Mouse (Mus musculus) olfactory bulb, adult 2 months (tissue): ENCODE measurements around the gene Pi4ka. TPM values are rescaled to one million over a fixed set of nuclear protein-coding genes. Genes with fewer than 3 reads are reported as not detected.

Experiments
- H3K27ac ChIP-seq: fragments of 200-500 bp; 2 replicates; pipeline ENCODE4 v1.5.1; 2012; ENCODE audit warnings: low read depth, low read length; ENCODE audit not compliant: insufficient read depth
- H3K4me1 ChIP-seq: fragments of 200-500 bp; 2 replicates; pipeline ENCODE4 v1.6.1; 2012; ENCODE audit warnings: low read length; ENCODE audit not compliant: control insufficient read depth, insufficient read depth
- H3K4me3 ChIP-seq: fragments of 200-500 bp; 2 replicates; pipeline ENCODE4 v1.5.1; 2012; ENCODE audit warnings: mild to moderate bottlenecking, low read depth, low read length, moderate library complexity; ENCODE audit not compliant: insufficient read depth
- CTCF ChIP-seq: fragments of 200-500 bp; IDR thresholded peaks from 2 replicates; pipeline ENCODE4 v1.5.1; 2012; ENCODE audit warnings: low read depth, mild to moderate bottlenecking, low read length, moderate library complexity; ENCODE audit not compliant: insufficient read depth
- POLR2A ChIP-seq: fragments of 200-500 bp; IDR thresholded peaks from 2 replicates; pipeline ENCODE4 v1.6.1; 2012; ENCODE audit warnings: mild to moderate bottlenecking, low read depth, low read length, moderate library complexity; ENCODE audit not compliant: insufficient read depth
- WGBS: fragments of 180-500 bp; shearing (Covaris S2); methylation state at CpG from one replicate; pipeline ENCODE4 v1.1.7; 2018; 5-methylcytosine and 5-hydroxymethylcytosine counted together
- polyA plus RNA-seq: library from polyadenylated mRNA; stranded (reverse); fragments of >200 nt; gene quantifications from 2 replicates; pipeline ENCODE4 v1.2.4, GENCODE M21; 2012; ENCODE audit warnings: low replicate concordance; ENCODE audit not compliant: missing spikeins, insufficient read depth, insufficient read length

Gene Pi4ka
- 511 TPM in 1 of 2 replicates, not detected in the other for polyA plus RNA-seq

DNA sequence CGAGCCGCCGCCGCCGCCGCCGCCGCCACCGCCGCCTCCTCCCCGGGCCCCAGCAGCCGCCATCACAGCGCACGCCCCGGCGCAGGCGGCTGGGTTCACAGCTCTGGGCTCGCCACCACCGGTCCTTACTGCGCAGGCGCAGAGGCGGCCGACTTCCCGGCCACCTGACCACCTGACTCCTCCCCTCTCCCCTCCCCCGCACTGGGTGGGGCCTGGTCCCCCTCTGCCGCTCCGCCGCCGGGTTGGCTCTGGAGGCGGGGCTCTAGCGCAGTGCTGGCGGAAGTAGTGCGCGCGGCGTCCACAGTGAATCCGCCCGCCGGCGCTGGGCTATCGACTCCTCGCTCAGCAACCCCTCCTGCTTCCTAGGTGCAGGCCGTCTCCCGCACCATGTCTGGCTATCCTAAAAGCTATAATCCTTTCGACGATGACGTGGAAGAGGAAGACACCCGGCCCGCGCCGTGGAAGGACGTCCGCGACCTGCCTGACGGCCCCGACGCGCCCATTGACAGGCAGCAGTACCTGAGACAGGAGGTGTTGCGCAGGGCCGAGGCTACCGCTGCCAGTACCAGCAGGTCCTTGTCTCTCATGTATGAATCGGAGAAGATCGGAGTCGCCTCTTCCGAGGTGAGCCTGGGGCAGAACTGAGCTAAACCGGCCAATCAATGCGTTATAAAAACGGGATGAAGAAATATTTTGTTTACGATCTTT, at the start of gene Pi4ka, which contains the start of gene Snap29:
Gene Pi4ka (minus strand): TSS at position 579 of the 708 bp plus-strand sequence.
Gene Snap29 (plus strand): TSS at position 251 of the 708 bp plus-strand sequence.
- peak within 1 kb of the TSS; percentile 85 for H3K4me3 ChIP-seq
- TF ChIP-seq CTCF (no peak), POLR2A (peak; percentile 88)
- WGBS = under 1% methylated on average over 62 of the region's 69 CpGs
- peaks cover 2% of the 10 kb centered on the region; the same call in 1 of the 2 replicates for H3K4me1 ChIP-seq
- H3K27ac ChIP-seq = peak within 1 kb of the TSS; percentile 78

DNA sequence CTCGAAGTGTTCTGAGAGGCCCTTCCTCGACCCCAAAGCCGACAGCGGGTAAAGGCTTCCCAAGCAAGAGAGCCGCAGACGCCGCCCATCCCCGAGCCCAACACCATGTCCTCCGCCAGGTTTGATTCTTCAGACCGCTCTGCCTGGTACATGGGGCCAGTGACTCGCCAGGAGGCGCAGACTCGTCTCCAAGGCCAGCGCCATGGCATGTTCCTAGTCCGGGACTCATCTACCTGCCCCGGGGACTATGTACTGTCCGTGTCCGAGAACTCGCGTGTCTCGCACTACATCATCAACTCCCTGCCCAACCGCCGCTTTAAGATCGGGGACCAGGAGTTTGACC, 46.2 kb upstream of the Pi4ka start:
- under 1% methylated on average over 24 of the region's 24 CpGs for WGBS
- Histone ChIP-seq H3K27ac (peak overlapping the region; percentile 92), H3K4me3 (peak overlapping the region; percentile 75), H3K4me1 (peaks cover 2% of the 10 kb centered on the region; the same call in 1 of the 2 replicates)
- TF ChIP-seq CTCF = no peak
- no peak for TF ChIP-seq POLR2A

DNA sequence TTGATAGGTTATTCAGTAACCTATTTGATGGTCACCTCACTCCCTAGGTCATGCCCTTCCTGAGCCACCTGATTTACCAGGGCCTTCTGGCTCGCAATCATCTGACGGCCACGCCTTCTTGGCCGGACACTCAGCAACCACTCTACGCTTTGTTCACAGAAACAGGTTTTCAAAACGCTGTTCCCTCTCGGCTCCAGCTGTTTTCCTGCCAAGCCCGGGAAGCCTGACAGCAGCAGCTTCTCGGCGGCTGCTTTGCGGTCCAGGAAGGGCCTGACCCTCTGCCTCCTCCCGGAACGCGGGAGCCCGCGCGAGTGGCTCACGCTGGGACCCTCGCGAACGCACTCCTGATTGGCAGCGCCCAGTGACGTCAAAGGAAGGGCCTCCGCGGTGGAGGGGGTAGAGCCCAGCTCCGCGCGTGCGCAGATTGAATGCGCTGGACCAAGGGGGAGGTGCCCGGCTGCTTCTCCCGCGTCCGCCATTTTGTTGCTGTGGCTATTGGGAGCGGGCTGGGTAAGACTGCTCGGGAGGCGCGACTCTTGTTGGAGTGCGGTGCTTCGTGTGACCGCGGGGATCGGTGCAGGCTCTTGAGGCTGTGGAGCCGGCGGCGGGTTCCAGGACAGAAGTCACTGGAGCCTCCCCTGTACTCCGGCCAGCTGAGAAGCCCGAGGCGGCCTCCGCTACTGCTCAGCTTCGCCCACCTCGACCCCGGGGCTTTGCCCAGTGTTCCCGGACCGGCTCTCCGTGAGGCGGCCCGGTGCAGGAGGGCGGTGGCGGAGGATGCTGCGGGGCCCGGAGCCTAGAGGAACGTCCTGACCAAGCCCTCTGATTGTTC, 45.6 kb upstream of the Pi4ka start, which contains the start of gene Crkl:
Gene Crkl (plus strand): TSS at position 447 of the 832 bp plus-strand sequence.
- H3K27ac ChIP-seq = peak within 1 kb of the TSS; percentile 92
- no peak for TF ChIP-seq CTCF
- peak; percentile 93 for TF ChIP-seq POLR2A
- H3K4me3 ChIP-seq = peak within 1 kb of the TSS; percentile 75
- peaks cover 2% of the 10 kb centered on the region; the same call in 1 of the 2 replicates for H3K4me1 ChIP-seq
- WGBS = under 1% methylated on average over 63 of the region's 63 CpGs

DNA sequence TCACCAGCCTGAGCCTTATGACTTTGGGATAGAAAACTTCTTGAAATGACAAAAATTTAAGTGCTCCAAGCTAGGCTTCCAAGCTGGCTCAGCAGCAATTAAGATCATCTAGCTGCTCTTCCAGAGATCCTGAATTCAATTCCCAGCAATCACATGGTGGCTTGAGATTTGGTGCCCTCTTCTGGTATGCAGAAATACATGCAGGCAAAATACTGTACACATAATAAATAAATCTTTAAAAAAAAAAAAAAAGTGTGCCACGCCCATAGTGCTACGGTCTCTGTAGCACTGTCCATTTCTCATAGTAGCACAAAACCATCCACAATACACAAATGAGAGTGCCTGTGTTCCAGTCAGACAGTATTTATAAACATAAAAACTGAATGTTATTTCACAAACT, 26.5 kb upstream of the Pi4ka start:
- WGBS = 67% methylated on average over 2 of the region's 2 CpGs
- no peak overlapping the region for H3K4me3 ChIP-seq
- no peak for TF ChIP-seq CTCF
- TF ChIP-seq POLR2A = no peak
- no peaks in the 10 kb centered on the region for H3K4me1 ChIP-seq
- H3K27ac ChIP-seq = no peak overlapping the region

DNA sequence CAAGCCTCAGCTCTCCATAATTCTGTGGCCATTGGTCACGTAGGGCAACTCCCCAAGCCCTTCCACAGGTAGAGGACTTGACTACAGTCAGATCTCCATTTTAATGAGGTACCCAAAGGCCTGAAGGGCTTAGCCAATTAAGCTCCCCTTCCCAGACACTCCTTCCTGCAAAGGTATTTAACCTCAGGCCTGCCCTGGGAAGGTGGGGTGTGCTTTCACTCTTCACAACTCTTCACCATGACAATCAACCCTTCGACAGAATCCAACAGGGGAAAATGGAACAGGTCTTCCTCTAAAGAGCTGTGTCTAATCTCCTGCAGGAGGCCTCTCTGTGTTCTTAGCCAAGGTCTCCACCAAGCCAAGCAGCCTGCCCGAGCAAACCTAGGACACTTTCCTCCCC, 16.9 kb upstream of the Pi4ka start:
- 70% methylated on average over 3 of the region's 3 CpGs for WGBS
- no peak for TF ChIP-seq POLR2A
- TF ChIP-seq CTCF = no peak

DNA sequence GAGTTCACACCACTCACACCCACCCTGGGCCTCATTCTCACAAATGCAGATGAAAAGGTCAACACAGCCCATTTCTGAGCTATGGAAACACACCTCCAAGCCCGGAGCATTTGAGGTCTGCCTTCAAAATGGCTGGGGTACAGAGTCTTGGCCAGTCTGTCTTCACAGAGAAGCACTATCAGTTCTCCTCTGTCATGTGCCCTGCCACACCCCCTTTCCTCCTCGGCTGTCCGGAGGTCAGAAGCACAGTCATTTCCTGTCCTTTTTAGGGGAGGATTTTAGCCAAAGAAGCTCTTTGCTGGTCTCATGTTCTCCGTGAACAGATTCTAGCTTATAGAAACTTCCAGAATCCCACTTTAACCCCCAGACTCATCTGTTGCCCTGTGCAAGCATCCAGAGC, 4.1 kb upstream of the Pi4ka start:
- no peak for TF ChIP-seq POLR2A
- TF ChIP-seq CTCF = no peak
- Histone ChIP-seq H3K27ac (no peak overlapping the region), H3K4me1 (no peaks in the 10 kb centered on the region; the same call in 1 of the 2 replicates), H3K4me3 (no peak overlapping the region)
- WGBS = 66% methylated on average over 4 of the region's 4 CpGs

More for the DNA sequence above, 16.9 kb upstream of the Pi4ka start:
- H3K4me1 ChIP-seq = no peaks in the 10 kb centered on the region
- H3K27ac ChIP-seq = no peak overlapping the region
- no peak overlapping the region for H3K4me3 ChIP-seq

DNA sequence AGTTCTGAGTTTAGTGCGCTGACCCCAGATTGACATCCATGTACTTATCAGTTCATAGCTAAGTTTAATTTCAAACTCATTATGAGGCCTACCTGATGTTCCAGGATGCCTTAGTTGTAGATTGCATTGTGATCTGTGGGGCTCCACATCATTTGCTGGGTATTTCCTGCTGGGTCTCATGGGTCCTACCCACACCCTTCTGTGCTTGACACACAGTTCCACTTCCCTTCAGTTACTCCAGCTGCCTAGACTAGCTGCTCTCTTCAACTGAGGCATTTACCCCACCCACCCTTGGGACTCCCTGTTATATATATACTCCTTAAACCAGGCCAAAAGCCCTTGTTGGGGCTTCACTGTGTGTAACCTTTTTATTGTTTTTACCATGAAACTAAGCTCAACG, 2.9 kb upstream of the Pi4ka start:
- no peak overlapping the region for H3K27ac ChIP-seq
- TF ChIP-seq CTCF = no peak
- TF ChIP-seq POLR2A = no peak
- no peak overlapping the region for H3K4me3 ChIP-seq
- H3K4me1 ChIP-seq = no peaks in the 10 kb centered on the region; the same call in 1 of the 2 replicates
- WGBS = 82% methylated on average over 2 of the region's 2 CpGs

DNA sequence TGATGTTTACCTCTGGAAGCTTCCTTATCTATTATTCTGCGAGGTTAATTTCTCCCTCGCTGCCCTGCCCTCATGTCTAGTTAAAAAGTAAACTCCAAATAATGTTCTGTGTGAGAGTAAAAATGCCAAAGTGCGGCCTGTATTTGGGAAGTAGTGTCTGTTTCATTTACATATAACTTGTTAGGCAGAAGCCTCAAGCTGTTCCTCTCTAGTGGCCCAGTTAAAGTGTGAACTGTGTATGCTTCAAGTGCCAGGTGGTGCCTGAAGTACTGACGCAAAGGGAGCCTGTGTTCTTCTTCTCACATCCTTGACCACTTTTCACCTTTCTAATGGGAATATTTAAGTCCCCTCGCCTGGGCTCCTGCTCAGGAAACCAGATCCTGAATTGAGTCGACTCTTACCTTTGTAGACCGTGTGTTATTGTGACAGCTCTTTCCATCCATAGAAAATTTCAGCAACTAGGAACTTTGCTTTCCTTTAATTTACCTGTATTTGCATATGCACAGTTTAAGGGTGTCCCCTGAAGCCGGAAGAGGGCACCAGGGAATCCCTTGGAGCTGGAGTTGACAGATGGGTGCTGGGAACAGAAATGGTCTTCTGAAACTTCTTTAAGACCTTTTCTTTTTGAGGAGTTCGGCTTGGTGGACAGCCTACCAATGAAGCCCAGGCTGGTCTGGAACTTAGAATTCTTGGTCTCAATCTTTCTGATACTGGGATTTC, 558 bp upstream of the Pi4ka start:
- no peak overlapping the region for H3K27ac ChIP-seq
- no peak for TF ChIP-seq CTCF
- no peak for TF ChIP-seq POLR2A

DNA sequence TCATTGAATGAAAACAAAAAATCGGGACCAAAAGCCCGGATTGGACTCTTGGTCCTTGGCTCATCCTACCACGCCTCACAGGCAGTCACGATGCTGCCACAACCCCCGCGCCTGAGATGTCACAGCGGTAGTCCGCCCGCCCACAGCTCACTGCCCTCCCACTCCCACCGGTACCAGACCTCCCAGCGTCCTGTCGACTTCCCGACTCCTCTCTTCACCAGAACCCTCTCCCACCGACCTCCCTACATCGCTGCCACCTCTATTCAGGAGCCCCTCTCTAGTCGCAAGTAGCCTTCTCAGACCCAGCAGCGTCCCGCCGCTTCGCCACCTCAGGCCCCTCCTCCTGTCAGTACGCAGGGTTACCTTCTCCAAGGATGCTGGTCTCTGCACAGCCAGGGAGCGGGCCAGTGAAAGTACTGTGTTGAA, 830 bp downstream of the Pi4ka start:
- Histone ChIP-seq H3K4me3 (peak overlapping the region; percentile 85), H3K4me1 (peaks cover 2% of the 10 kb centered on the region; the same call in 1 of the 2 replicates), H3K27ac (peak overlapping the region; percentile 78)
- TF ChIP-seq CTCF (no peak), POLR2A (no peak)
- WGBS = under 1% methylated on average over 22 of the region's 22 CpGs

More for the DNA sequence above, 558 bp upstream of the Pi4ka start:
- no peaks in the 10 kb centered on the region; the same call in 1 of the 2 replicates for H3K4me1 ChIP-seq
- 29% methylated on average over 9 of the region's 9 CpGs for WGBS
- H3K4me3 ChIP-seq = no peak overlapping the region
